Mouse (Mus musculus) right cerebral cortex, postnatal 14 days (tissue): ENCODE results near the gene BC080695.
"Not testable (repeated sequence)": the region's sequence is repeated elsewhere in the genome, so short reads cannot be mapped to it uniquely, and the experiment has no call there.

Experiments used
- DNase-seq: peaks from one replicate; pipeline ENCODE4 v3.0.0; 2022

Gene BC080695

DNA sequence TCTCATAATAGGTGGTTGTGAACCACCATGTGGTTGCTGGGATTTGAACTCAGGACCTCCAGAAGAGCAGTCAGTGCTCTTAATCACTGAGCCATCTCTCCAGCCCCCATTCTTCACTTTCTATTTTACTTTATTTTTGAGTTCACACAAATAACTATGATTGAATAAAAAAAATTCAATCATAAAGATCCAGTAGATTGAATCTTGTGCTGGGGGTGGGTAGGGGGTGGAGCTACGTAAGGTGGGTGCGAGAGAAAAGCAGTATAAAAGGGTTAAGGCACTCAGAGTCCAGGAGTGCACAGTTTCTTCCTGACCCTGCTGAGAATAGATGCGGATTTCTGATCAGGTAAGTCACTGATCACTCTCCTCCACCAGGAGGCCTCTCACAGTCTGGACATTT, at the start of gene BC080695, which contains the start of gene Gm13057:
TSS of gene BC080695 (plus strand) at position 301 of the 400 bp plus-strand sequence.
TSS of gene Gm13057 (plus strand) at position 310 of the 400 bp plus-strand sequence.
- not testable (repeated sequence) for DNase-seq

DNA sequence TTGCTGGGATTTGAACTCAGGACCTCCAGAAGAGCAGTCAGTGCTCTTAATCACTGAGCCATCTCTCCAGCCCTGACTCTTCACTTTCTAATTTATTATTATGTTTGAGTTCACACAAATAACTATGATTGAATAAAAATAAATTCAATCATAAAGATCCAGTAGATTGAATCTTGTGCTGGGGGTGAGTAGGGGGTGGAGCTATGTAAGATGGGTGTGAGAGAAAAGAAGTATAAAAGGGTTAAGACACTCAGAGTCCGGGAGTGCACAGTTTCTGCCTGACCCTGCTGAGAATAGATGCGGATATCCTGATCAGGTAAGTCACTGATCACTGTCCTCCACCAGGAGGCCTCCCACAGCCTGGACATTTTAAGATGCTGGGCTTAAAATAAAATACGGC, 40.5 kb upstream of the BC080695 start, which contains the start of gene Gm13043:
TSS of gene Gm13043 (plus strand) at position 301 of the 400 bp plus-strand sequence.
- DNase-seq: no peak

DNA sequence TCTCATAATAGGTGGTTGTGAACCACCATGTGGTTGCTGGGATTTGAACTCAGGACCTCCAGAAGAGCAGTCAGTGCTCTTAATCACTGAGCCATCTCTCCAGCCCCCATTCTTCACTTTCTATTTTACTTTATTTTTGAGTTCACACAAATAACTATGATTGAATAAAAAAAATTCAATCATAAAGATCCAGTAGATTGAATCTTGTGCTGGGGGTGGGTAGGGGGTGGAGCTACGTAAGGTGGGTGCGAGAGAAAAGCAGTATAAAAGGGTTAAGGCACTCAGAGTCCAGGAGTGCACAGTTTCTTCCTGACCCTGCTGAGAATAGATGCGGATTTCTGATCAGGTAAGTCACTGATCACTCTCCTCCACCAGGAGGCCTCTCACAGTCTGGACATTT, 15.8 kb upstream of the BC080695 start, which contains the start of gene Gm13040:
TSS of gene Gm13040 (plus strand) at position 301 of the 400 bp plus-strand sequence.
- not testable (repeated sequence) for DNase-seq

DNA sequence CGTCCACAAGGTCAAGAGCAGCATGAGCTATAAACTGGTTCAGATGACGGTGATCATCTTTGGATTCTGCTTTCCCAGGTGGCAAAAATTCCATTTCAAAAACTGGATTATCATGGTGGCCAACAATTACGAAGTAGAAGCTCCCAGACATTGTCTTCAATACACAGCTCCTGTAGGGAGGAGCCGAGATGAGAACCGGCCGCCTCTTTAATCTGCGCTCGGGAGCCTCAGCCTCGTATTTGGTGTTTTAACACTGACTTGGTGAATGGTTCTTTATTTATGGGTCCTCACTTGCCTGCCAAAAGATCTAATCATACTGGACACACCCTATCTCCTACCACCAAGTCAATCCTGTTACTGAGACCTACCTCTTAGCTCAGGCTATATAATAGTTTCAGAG, 60.4 kb downstream of the BC080695 start:
- DNase-seq: not testable (repeated sequence)

DNA sequence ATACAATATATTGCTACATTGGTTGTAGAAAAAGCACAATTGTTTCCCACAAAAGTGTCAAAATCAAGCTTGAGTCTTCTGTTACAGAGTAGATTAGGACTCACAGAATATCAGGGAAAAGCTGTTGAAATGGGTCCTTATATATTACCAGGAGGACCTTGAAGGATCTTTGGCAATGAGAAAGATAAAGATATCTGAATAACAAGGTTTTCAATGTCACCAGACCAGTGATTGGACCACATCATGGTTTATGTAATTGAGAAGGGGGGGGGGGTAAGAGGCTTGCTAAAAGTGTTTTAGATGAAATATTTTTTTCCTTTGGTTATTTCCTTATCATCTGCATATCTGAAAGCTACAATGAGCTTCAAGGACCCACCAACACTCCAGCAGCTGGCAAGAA, 63.2 kb downstream of the BC080695 start, which contains the start of gene Gm13083:
TSS of gene Gm13083 (plus strand) at position 301 of the 400 bp plus-strand sequence.
- DNase-seq: not testable (repeated sequence)

DNA sequence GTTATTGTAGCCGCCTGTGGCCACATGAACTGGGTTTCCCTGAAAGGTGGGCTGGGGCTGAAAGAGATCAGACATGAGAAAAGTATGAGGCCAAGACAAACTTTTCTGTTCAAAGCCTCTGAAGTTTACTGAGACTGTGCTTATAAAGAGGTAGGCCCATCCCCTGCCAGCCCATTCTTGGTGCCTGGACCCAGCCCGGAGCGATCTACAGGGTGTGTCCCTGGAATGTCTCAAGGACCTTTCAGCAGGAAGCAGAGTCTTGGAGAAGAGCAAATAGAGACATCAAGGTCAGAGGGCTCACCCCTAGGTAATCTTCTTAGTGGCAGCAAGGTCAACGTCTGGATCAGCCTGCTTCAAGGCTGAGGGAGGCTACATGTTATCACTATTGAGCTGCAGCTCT, 66.6 kb downstream of the BC080695 start:
- DNase-seq: not testable (repeated sequence)
